Mouse (Mus musculus) embryonic facial prominence, embryonic 13.5 days (tissue): ENCODE results near the gene Tank. TPM values are rescaled to one million over a fixed set of nuclear protein-coding genes. Genes with fewer than 3 reads are reported as not detected.

Source experiments
- polyA plus RNA-seq: library from polyadenylated mRNA; unstranded; fragments of >200 nt; fragmentation: Nextera tagmentation; extraction: Ambion mirVana; gene quantifications from 2 replicates; pipeline ENCODE4 v1.2.1, GENCODE M21; 2015

Tank gene
- polyA plus RNA-seq, 1 experiment from 2014 or later: 34.7 TPM

Other genes starting within 250 kb of the Tank start
- 179 and 200 TPM in 2 replicates for gene Psmd14, start 133.1 kb downstream of the Tank start, polyA plus RNA-seq
- gene Tbr1, start 224.3 kb downstream of the Tank start, polyA plus RNA-seq: 0.20 and 0.34 TPM in 2 replicates